Mouse (Mus musculus) CH12.LX (cell line): ENCODE measurements around the gene Hoxd11. TPM values are rescaled to one million over a fixed set of nuclear protein-coding genes. Genes with fewer than 3 reads are reported as not detected.
A peak's percentile ranks its signal among the peaks of the same experiment; 100 is the strongest.

Experiments
- DNase-seq: peaks from one replicate; pipeline ENCODE4 v3.0.0-alpha.2; 2013; ENCODE audit errors: extremely low read depth
- H3K27ac ChIP-seq: 2 replicates; pipeline ENCODE4 v1.5.1; 2012; ENCODE audit warnings: low read depth, mild to moderate bottlenecking, control low read depth, moderate library complexity; ENCODE audit not compliant: insufficient read depth
- H3K27me3 ChIP-seq: replicated peaks from 2 replicates; pipeline ENCODE3; 2012; ENCODE audit warnings: inconsistent platforms
- H3K36me3 ChIP-seq, 2 experiments: replicated peaks in 1 of 2; 2 replicates each; pipeline versions ENCODE3 to v1.6.1; 2012; ENCODE audit warnings: inconsistent platforms in 1 of 2, low read length in 1 of 2, mild to moderate bottlenecking in 1 of 2, mixed read lengths in 1 of 2, moderate library complexity in 1 of 2; ENCODE audit not compliant: control insufficient read depth in 1 of 2, insufficient read depth in 1 of 2
- H3K4me1 ChIP-seq, 2 experiments: 2 replicates each; pipeline ENCODE4 v1.6.1; 2012; ENCODE audit warnings: inconsistent platforms in 1 of 2, moderate library complexity in 1 of 2; ENCODE audit not compliant: insufficient read depth in 2 of 2, control insufficient read depth in 1 of 2
- H3K4me2 ChIP-seq: 2 replicates; pipeline ENCODE4 v1.6.1; 2012; ENCODE audit warnings: low read depth, mild to moderate bottlenecking, control low read depth; ENCODE audit not compliant: poor library complexity, insufficient read depth, severe bottlenecking
- H3K4me3 ChIP-seq, 3 experiments: fragments of 150-350 bp in 1 of 3; sonication (generic) in 1 of 3; replicated peaks in 1 of 3; 2 replicates each; pipeline versions ENCODE3 to v1.5.1; 2011 to 2012; ENCODE audit warnings: low read depth in 2 of 3, low read length in 2 of 3, mild to moderate bottlenecking in 2 of 3, moderate library complexity in 2 of 3, control low read depth in 1 of 3, improper control_type of control experiment in 1 of 3, inconsistent platforms in 1 of 3, mixed read lengths in 1 of 3; ENCODE audit not compliant: poor library complexity in 1 of 3
- H3K79me2 ChIP-seq: replicated peaks from 2 replicates; pipeline ENCODE4 v1.6.1; 2012; ENCODE audit warnings: mild to moderate bottlenecking, moderate library complexity; ENCODE audit not compliant: control insufficient read depth, poor library complexity, insufficient read depth, severe bottlenecking; ENCODE audit errors: extremely low read depth
- H3K9ac ChIP-seq: 2 replicates; pipeline ENCODE4 v1.6.1; 2012; ENCODE audit warnings: low read depth, mild to moderate bottlenecking, control low read depth, moderate library complexity; ENCODE audit not compliant: insufficient read depth
- H3K9me3 ChIP-seq: replicated peaks from 2 replicates; pipeline ENCODE3; 2012; ENCODE audit warnings: low read length, inconsistent platforms, mixed read lengths
- BHLHE40 ChIP-seq: IDR thresholded peaks from 2 replicates; pipeline ENCODE4 v1.6.1; 2011; ENCODE audit warnings: mild to moderate bottlenecking, low read depth, low read length, improper control_type of control experiment
- CHD2 ChIP-seq: IDR thresholded peaks from 2 replicates; pipeline ENCODE4 v1.6.1; 2011; ENCODE audit warnings: low read length, improper control_type of control experiment
- CTCF ChIP-seq, 2 experiments: IDR thresholded peaks in 1 of 2; conservative IDR thresholded peaks in 1 of 2; 2 replicates each; pipeline ENCODE4 v1.5.1; 2011 to 2012; ENCODE audit warnings: low read depth in 2 of 2, low read length in 2 of 2, improper control_type of control experiment in 1 of 2, inconsistent platforms in 1 of 2, mild to moderate bottlenecking in 1 of 2, moderate library complexity in 1 of 2
- E2F4 ChIP-seq: IDR thresholded peaks from 2 replicates; pipeline ENCODE4 v1.6.1; 2011; ENCODE audit warnings: low read depth, low read length, improper control_type of control experiment; ENCODE audit not compliant: insufficient replicate concordance
- ELF1 ChIP-seq: IDR thresholded peaks from 2 replicates; pipeline ENCODE4 v1.6.1; 2014; ENCODE audit warnings: low read depth, mild to moderate bottlenecking, inconsistent platforms, low read length, improper control_type of control experiment
- EP300 ChIP-seq: IDR thresholded peaks from 2 replicates; pipeline ENCODE4 v1.6.1; 2011; ENCODE audit warnings: low read length, improper control_type of control experiment
- ETS1 ChIP-seq: conservative IDR thresholded peaks from 2 replicates; pipeline ENCODE4 v1.6.1; 2012; ENCODE audit warnings: low read depth, mild to moderate bottlenecking, inconsistent platforms, low read length, improper control_type of control experiment, moderate library complexity
- GABPA ChIP-seq: IDR thresholded peaks from 2 replicates; pipeline ENCODE4 v1.6.1; 2012; ENCODE audit warnings: low read depth, low read length, improper control_type of control experiment, inconsistent platforms; ENCODE audit not compliant: insufficient replicate concordance
- HCFC1 ChIP-seq: IDR thresholded peaks from 2 replicates; pipeline ENCODE4 v1.6.1; 2012; ENCODE audit warnings: low read depth, mild to moderate bottlenecking, inconsistent platforms, low read length, improper control_type of control experiment
- IRF4 ChIP-seq: IDR thresholded peaks from 2 replicates; pipeline ENCODE4 v1.6.1; 2014; ENCODE audit warnings: low read depth, mild to moderate bottlenecking, inconsistent platforms, low read length, improper control_type of control experiment
- JUN ChIP-seq: IDR thresholded peaks from 2 replicates; pipeline ENCODE4 v1.6.1; 2011; ENCODE audit warnings: low read depth, mild to moderate bottlenecking, low read length, improper control_type of control experiment, moderate library complexity; ENCODE audit not compliant: insufficient read depth
- JUND ChIP-seq: conservative IDR thresholded peaks from 2 replicates; pipeline ENCODE4 v1.6.1; 2011; ENCODE audit warnings: low read depth, low read length, improper control_type of control experiment
- MAX ChIP-seq: IDR thresholded peaks from 2 replicates; pipeline ENCODE4 v1.6.1; 2011; ENCODE audit warnings: low read length, improper control_type of control experiment
- MAZ ChIP-seq: IDR thresholded peaks from 2 replicates; pipeline ENCODE4 v1.6.1; 2012; ENCODE audit warnings: low read depth, mild to moderate bottlenecking, inconsistent platforms, low read length, improper control_type of control experiment, moderate library complexity
- MEF2A ChIP-seq: IDR thresholded peaks from 2 replicates; pipeline ENCODE4 v1.6.1; 2014; ENCODE audit warnings: low read depth, mild to moderate bottlenecking, inconsistent platforms, low read length, improper control_type of control experiment, borderline replicate concordance
- MXI1 ChIP-seq: IDR thresholded peaks from 2 replicates; pipeline ENCODE4 v1.6.1; 2011; ENCODE audit warnings: mild to moderate bottlenecking, low read depth, low read length, improper control_type of control experiment
- MYC ChIP-seq: IDR thresholded peaks from 2 replicates; pipeline ENCODE4 v1.6.1; 2011; ENCODE audit warnings: low read depth, mild to moderate bottlenecking, improper control_type of control experiment, low read length
- NRF1 ChIP-seq: IDR thresholded peaks from 2 replicates; pipeline ENCODE4 v1.6.1; 2014; ENCODE audit warnings: low read depth, mild to moderate bottlenecking, inconsistent platforms, low read length, improper control_type of control experiment, moderate library complexity
- PAX5 ChIP-seq: IDR thresholded peaks from 2 replicates; pipeline ENCODE4 v1.6.1; 2012; ENCODE audit warnings: low read length, inconsistent platforms, mixed read lengths
- POLR2AphosphoS2 ChIP-seq: IDR thresholded peaks from 2 replicates; pipeline ENCODE4 v1.6.1; 2011; ENCODE audit warnings: low read depth, low read length, improper control_type of control experiment
- RAD21 ChIP-seq: IDR thresholded peaks from 2 replicates; pipeline ENCODE4 v1.6.1; 2011; ENCODE audit warnings: low read depth, mild to moderate bottlenecking, low read length, improper control_type of control experiment, moderate library complexity
- SMC3 ChIP-seq: IDR thresholded peaks from 2 replicates; pipeline ENCODE4 v1.6.1; 2011; ENCODE audit warnings: low read depth, low read length, improper control_type of control experiment
- TBP ChIP-seq: conservative IDR thresholded peaks from 2 replicates; pipeline ENCODE4 v1.6.1; 2011; ENCODE audit warnings: low read depth, low read length, improper control_type of control experiment
- TCF12 ChIP-seq: IDR thresholded peaks from 2 replicates; pipeline ENCODE4 v1.6.1; 2014; ENCODE audit warnings: low read depth, mild to moderate bottlenecking, inconsistent platforms, low read length, improper control_type of control experiment
- UBTF ChIP-seq: IDR thresholded peaks from 2 replicates; pipeline ENCODE4 v1.6.1; 2012; ENCODE audit warnings: low read depth, mild to moderate bottlenecking, inconsistent platforms, low read length, improper control_type of control experiment, moderate library complexity
- USF2 ChIP-seq: conservative IDR thresholded peaks from 2 replicates; pipeline ENCODE4 v1.6.1; 2011; ENCODE audit warnings: low read depth, low read length, improper control_type of control experiment
- ZC3H11A ChIP-seq: IDR thresholded peaks from 2 replicates; pipeline ENCODE4 v1.6.1; 2012; ENCODE audit warnings: low read depth, mild to moderate bottlenecking, inconsistent platforms, low read length, improper control_type of control experiment
- ZKSCAN1 ChIP-seq: IDR thresholded peaks from 2 replicates; pipeline ENCODE4 v1.6.1; 2012; ENCODE audit warnings: low read depth, inconsistent platforms, low read length, improper control_type of control experiment, borderline replicate concordance
- ZMIZ1 ChIP-seq: IDR thresholded peaks from 2 replicates; pipeline ENCODE4 v1.6.1; 2012; ENCODE audit warnings: low read depth, mild to moderate bottlenecking, inconsistent platforms, low read length, improper control_type of control experiment
- ZNF384 ChIP-seq: IDR thresholded peaks from 2 replicates; pipeline ENCODE4 v1.6.1; 2012; ENCODE audit warnings: low read depth, low read length, improper control_type of control experiment, inconsistent platforms
- dilution Hi-C: fragments of 300-500 bp; cut with MboI; formaldehyde crosslinking; loops from 2 replicates; pipeline ENCODE4 v1.14.3; 2020; ENCODE audit warnings: low sequenced_read_pairs; ENCODE audit not compliant: extremely low pct_unique_long_range_greater_than_20kb, extremely low pct_ligation_motif_present
- in situ Hi-C: fragments of 300-500 bp; cut with MboI; formaldehyde crosslinking; loops from 3 replicates; pipeline ENCODE4 v1.14.3; 2019; ENCODE audit warnings: low sequenced_read_pairs, low pct_ligation_motif_present, low pct_unique_long_range_greater_than_20kb, mixed read lengths
- polyA plus RNA-seq: library from polyadenylated mRNA; unstranded; fragments of >175 nt; gene quantifications from 2 replicates; pipeline ENCODE4 v1.2.1, GENCODE M21; 2012; ENCODE audit warnings: low read depth; ENCODE audit not compliant: insufficient read length
- total RNA-seq, 2 experiments: library from RNA; depleted of rRNA; stranded (reverse); fragments of 300-350 nt in 1 of 2; fragments of >200 nt in 1 of 2; gene quantifications; 2 replicates each; pipeline ENCODE4 v1.2.3; 2012 to 2014

The Hoxd11 gene
- total and polyA plus RNA-seq, 3 experiments: not detected

- no peak overlapping the region for H3K9ac ChIP-seq
- peaks cover 8 to 14% of the 10 kb centered on the region in 2 experiments; a peak in 3 of 4 replicates for H3K4me1 ChIP-seq
- dilution Hi-C loops: no loop called here
- no peaks in the 10 kb centered on the region for H3K27me3 ChIP-seq
- H3K4me3 ChIP-seq: no peak overlapping the region
- no peak for TF ChIP-seq JUND
- no peak for TF ChIP-seq MAX
- no peak for TF ChIP-seq BHLHE40
- TF ChIP-seq EP300: no peak
- no peak for TF ChIP-seq TCF12
- no peak for TF ChIP-seq ZMIZ1
- no peak for TF ChIP-seq UBTF
- TF ChIP-seq ZNF384: no peak
- no peak for TF ChIP-seq NRF1
- TF ChIP-seq CHD2: no peak
- TF ChIP-seq TBP: no peak
- no peak for TF ChIP-seq MAZ
- no peak for TF ChIP-seq RAD21
- TF ChIP-seq GABPA: no peak
- no peak for TF ChIP-seq CTCF (conservative IDR thresholded peaks at IDR 0.05 in 1 of 2, IDR thresholded peaks at IDR 0.05 in 1 of 2; ENCODE audit: low read depth in 2 of 2, low read length in 2 of 2)
- no peak for TF ChIP-seq IRF4
- no peak for TF ChIP-seq MYC
- no peak for TF ChIP-seq POLR2AphosphoS2
- TF ChIP-seq, all 38 proteins: peak for 0
- H3K36me3 ChIP-seq: no peaks in the 10 kb centered on the region
- no peaks in the 10 kb centered on the region for H3K79me2 ChIP-seq
- H3K9me3 ChIP-seq: peaks cover 4% of the 10 kb centered on the region
- in situ Hi-C loops: loop anchor here (5.0 to 25.0 kb wide), 2 partner anchors 247 to 872 kb away; no protein-coding TSS in a partner anchor
- H3K4me2 ChIP-seq: no peak overlapping the region
- H3K27ac ChIP-seq: no peak overlapping the region
- no peak for DNase-seq
Observed at GRCm38 (mm10) chr2:74714881-74715280, 35.5 kb downstream of the Hoxd11 start.

- peak overlapping the region; percentile 67; the same call in 1 of the 2 replicates for H3K4me2 ChIP-seq
- H3K27ac ChIP-seq: 0 out of 2 replicates have a peak overlapping the region, but pooled peaks have one; percentile 16
- dilution Hi-C loops (no loop called here), in situ Hi-C loops (loop anchor here (5.0 to 25.0 kb wide), 2 partner anchors 247 to 872 kb away; no protein-coding TSS in a partner anchor)
- no peaks in the 10 kb centered on the region for H3K79me2 ChIP-seq
- peak; percentile 95 for DNase-seq
- H3K9ac ChIP-seq: no peak overlapping the region
- no peaks in the 10 kb centered on the region for H3K36me3 ChIP-seq
- H3K4me3 ChIP-seq: peak overlapping the region in 2 of 3 experiments; percentile 36 to 47
- no peaks in the 10 kb centered on the region for H3K27me3 ChIP-seq
- peaks cover 4% of the 10 kb centered on the region for H3K9me3 ChIP-seq
- H3K4me1 ChIP-seq: peaks cover 8 to 21% of the 10 kb centered on the region in 2 experiments
- TF ChIP-seq ZC3H11A (peak; percentile 65), EP300 (no peak), E2F4 (no peak), MAX (0 out of 2 replicates have a peak, but pooled peaks have one; percentile 39), ELF1 (0 out of 2 replicates have a peak, but pooled peaks have one; percentile 26), IRF4 (no peak; the same call in 1 of the 2 replicates), NRF1 (no peak), TBP (no peak), JUN (no peak), USF2 (no peak), POLR2AphosphoS2 (no peak), MXI1 (no peak), ZKSCAN1 (no peak), UBTF (no peak), MEF2A (peak; percentile 39; the same call in 1 of the 2 replicates), SMC3 (peak; percentile 92), HCFC1 (no peak), BHLHE40 (peak; percentile 46; the same call in 1 of the 2 replicates), PAX5 (no peak), MAZ (no peak), ETS1 (no peak)
Observed at GRCm38 (mm10) chr2:74715504-74716241, 36.3 kb downstream of the Hoxd11 start.
